Mouse (Mus musculus) neural tube, embryonic 10.5 days (tissue): ENCODE data around the gene Vmn2r27.

Experiments
- DNase-seq: peaks from one replicate; pipeline ENCODE4 v3.0.0-alpha.2; 2017; ENCODE audit warnings: low spot score; ENCODE audit errors: extremely low spot score

The Vmn2r27 gene

GRCm38 (mm10) chr6:124231756-124232155, at the start of gene Vmn2r27:
TSS of gene Vmn2r27 (minus strand) at chr6:124231856.
- no peak for DNase-seq

GRCm38 (mm10) chr6:124278291-124278690, 46.6 kb upstream of the Vmn2r27 start:
- DNase-seq, result no peak

- no peak for DNase-seq
Observed at GRCm38 (mm10) chr6:124277641-124278040, 46.0 kb upstream of the Vmn2r27 start.

GRCm38 (mm10) chr6:124273231-124273880, 41.7 kb upstream of the Vmn2r27 start:
- no peak for DNase-seq

- peak; percentile 59 for DNase-seq
Observed at GRCm38 (mm10) chr6:124262696-124263095, 31.0 kb upstream of the Vmn2r27 start.

- DNase-seq, result peak; percentile 81
Observed at GRCm38 (mm10) chr6:124260198-124260931, 28.7 kb upstream of the Vmn2r27 start.

GRCm38 (mm10) chr6:124255721-124256470, 24.2 kb upstream of the Vmn2r27 start:
- no peak for DNase-seq

- no peak for DNase-seq
Observed at GRCm38 (mm10) chr6:124202116-124202515, 29.5 kb downstream of the Vmn2r27 start.

GRCm38 (mm10) chr6:124168499-124169257, 63.0 kb downstream of the Vmn2r27 start:
- DNase-seq, result no peak

GRCm38 (mm10) chr6:124166596-124166995, 65.1 kb downstream of the Vmn2r27 start:
- no peak for DNase-seq

GRCm38 (mm10) chr6:124149808-124150207, 81.8 kb downstream of the Vmn2r27 start:
- no peak for DNase-seq
